Comparison of ENCODE assay signal across 10 mouse cellular contexts in the genomic region with DNA sequence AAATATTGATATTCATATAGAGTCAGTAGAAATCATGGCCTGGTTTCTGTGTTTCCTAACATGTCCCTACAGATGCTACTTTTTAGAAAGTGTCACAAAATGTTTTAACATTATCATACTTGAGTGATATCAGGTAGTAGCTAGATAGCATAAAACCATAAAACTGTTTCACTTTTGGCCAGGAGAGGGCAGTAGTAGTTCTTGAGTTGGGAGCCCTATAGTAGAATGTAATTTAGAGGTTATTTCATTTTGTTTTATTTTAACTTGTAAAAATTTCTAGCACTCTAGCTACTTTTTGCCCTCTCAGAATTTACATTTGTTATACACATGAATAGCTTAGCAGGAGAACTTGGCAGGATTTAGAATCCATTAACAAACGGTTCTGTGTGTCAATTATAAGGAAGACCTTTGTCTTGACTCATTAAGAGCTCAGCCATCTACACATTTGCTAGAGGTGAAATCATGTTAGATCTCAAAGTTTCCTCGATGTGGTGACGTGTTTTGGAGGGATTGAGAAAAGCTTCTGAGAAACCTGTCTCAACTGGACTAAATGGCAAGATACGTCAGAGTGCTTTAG.
DNase-seq lines count a peak whose midpoint lies in the region; ATAC-seq and TF ChIP-seq lines count a peak whose summit lies in the region.
"Had no signal": no experiment of that assay in that cellular context is flagged by ENCODE, and none has a peak within 500 bp of the region (broad histone marks: within the 10 kb centered on the region; RNA-seq: fewer than 3 reads in every experiment).

No protein-coding gene starts in this region.

- no peak for ATAC-seq in inflammation-experienced regulatory T-cells, adult 6 months

- no peak overlapping the region for H3K27ac ChIP-seq in left cerebral cortex, adult 2 months
- H3K27ac ChIP-seq: stomach, embryonic 15.5 days had no signal

- peak; percentile 57 for TF ChIP-seq CTCF in left cerebral cortex, adult 2 months (IDR thresholded peaks at IDR 0.05)

- DNase-seq in cerebellum, postnatal 10 days = peak; percentile 54 to 69
- no peak for DNase-seq in cerebellum, adult 11 months
- peak in 1 of 2 experiments; percentile 8 for DNase-seq in left cerebral cortex, adult 2 months (ENCODE audit: extremely low spot score in 1 of 2, low spot score in 2 of 2)
- DNase-seq in left cerebral cortex, postnatal 36 days (ENCODE audit: low spot score in 2 of 2) = no peak
- DNase-seq in NIH3T3 (ENCODE audit: low read depth) = peak; percentile 9
- DNase-seq in layer of hippocampus, adult 9-11 months = peak; percentile 1
- DNase-seq in kidney, adult 11 months = no peak
- DNase-seq: gastrocnemius, postnatal 25 days had no signal

- no peak overlapping the region for H3K4me3 ChIP-seq in left cerebral cortex, adult 2 months
- H3K4me3 ChIP-seq: stomach, embryonic 15.5 days had no signal

- intact Hi-C loops in left cerebral cortex, adult 2 months (cut with DNase I) = loop anchor here (10.0 kb wide), 2 partner anchors 1100 to 1320 kb away; no protein-coding TSS in a partner anchor
- intact Hi-C loops in left cerebral cortex, postnatal 36 days (cut with DNase I) = loop anchor here (5.0 kb wide), 1 partner anchor 1317 kb away; no protein-coding TSS in a partner anchor

Comparison
In these comparisons a context has a peak if more than half of its experiments do, and no peak if none do; other contexts are left out.
1. DNase-seq: peak in cerebellum, postnatal 10 days (2 of 2), NIH3T3 (single experiment) and layer of hippocampus, adult 9-11 months (single experiment); none in cerebellum, adult 11 months (single experiment), left cerebral cortex, postnatal 36 days (0 of 2) and kidney, adult 11 months (single experiment).